Mouse (Mus musculus) ES-E14 (cell line): ENCODE data around the gene Gm20538.

Source experiments
- CHD2 ChIP-seq: IDR thresholded peaks from 2 replicates; pipeline ENCODE4 v1.6.1; 2014; ENCODE audit warnings: mild to moderate bottlenecking, low read depth, low read length, inconsistent platforms
- HCFC1 ChIP-seq: IDR thresholded peaks from 2 replicates; pipeline ENCODE4 v1.6.1; 2012; ENCODE audit warnings: low read length, inconsistent platforms, borderline replicate concordance; ENCODE audit not compliant: insufficient read depth

DNA sequence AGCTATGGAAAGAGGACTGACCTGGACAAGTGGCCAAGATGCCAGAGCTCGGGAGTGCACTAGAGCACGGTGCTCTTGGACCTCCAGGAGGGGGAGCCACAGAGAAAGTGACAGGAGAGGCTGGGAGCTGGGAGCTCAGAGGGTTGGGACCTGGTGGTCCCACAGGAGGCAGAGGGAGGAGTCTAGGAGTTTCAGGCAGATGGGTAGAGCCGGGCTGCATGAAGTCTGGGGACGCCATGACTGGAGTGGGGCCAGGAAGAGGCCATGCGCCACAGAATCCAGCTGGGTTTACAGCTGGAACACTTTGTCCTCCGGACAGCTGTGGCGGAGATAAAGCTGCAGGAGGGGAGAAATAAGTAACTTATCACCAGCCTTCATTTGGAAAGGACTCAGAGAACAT is 33.5 kb downstream of the Gm20538 start:
- TF ChIP-seq HCFC1 = no peak
- TF ChIP-seq CHD2 = no peak
